Mouse (Mus musculus) right cerebral cortex, postnatal 10 days (tissue): ENCODE measurements around the gene Kcnv2.

Experiments
- DNase-seq, 2 experiments: peaks; one replicate each; pipeline ENCODE4 v3.0.0; 2021; ENCODE audit warnings: low spot score in 2 of 2

Kcnv2 gene

DNA sequence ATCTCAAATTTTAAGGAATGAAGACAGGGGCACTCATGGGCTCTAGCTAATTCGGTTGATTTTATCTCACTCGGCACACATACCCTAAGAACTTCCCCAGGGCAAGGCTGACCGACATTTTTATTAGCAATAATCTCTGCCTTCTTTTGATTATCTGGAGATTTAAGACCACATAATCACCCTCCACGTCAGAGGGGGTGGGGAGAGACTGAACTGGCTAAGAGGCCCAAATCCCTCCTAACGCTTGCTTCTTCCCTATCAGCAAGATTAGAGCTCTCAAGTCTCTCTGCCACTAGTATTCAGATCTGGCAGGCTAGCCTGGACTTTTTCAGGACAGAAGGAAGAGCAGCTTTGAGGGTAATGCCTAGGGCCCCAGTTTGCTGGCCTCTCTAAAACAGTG lies at the start of gene Kcnv2:
Gene Kcnv2, plus strand, starts transcription at position 308 of the 400 bp plus-strand sequence.
- no peak for DNase-seq

DNA sequence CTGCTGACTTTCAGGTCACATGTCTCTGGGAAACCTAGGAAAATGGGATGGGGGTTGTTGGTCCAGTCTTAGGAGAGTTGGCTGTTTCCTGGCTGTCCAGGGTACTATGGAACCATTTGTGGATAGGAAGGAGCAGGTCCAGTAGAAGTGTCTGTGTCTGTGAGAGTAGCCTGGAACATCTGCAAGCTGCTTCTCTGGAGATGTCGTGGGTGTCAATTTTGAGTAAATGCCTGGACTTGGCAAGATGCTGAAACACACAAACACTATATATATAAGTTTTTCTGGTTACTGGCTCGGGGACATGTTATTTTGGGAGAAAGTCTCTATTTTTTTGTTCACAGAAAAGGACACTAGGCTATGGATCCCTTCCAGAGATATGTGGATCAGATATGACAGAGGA lies 49.0 kb upstream of the Kcnv2 start:
- no peak for DNase-seq

- DNase-seq = no peak
Measured at GRCm38 (mm10) chr19:27274382-27274781, 48.0 kb upstream of the Kcnv2 start.

DNA sequence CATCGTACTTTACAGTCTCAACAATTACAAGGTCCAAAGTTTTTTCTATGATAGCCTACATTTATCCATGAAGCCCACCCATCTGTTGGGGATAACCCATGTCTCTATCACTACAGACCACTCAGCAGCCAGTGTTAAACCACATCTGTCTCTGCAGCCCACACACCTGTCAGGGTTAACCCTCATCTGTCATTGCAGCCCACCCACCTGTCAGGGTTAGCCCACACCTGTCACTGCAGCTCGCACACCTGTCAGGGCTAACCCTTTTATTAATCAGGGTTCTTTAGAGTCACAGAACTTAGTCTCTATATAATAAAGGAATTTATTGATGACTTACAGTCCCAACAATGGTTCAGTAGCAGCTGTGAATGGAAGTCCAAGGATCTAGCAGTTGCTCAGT lies 43.2 kb upstream of the Kcnv2 start:
- no peak for DNase-seq

- no peak for DNase-seq
Measured at GRCm38 (mm10) chr19:27310039-27310438, 12.3 kb upstream of the Kcnv2 start.

DNA sequence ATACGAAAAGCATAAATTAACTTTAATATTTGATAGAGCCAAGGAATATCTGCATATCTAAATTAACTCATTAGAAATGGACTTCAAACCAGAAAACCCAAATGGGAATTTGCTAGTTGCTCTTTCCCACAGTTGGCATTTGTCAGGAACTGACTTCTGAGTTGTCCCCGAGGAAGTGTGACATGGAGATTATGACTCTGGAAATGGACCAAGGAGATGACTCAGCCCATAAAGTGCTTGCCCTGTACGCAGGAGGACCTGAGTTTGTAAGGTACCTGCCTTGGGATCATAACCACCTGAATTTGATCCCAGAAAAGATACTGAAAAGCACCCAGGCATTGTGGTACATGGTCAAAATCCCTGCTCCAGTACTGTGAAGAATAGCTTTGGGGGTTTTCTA lies 11.1 kb upstream of the Kcnv2 start:
- DNase-seq = no peak

DNA sequence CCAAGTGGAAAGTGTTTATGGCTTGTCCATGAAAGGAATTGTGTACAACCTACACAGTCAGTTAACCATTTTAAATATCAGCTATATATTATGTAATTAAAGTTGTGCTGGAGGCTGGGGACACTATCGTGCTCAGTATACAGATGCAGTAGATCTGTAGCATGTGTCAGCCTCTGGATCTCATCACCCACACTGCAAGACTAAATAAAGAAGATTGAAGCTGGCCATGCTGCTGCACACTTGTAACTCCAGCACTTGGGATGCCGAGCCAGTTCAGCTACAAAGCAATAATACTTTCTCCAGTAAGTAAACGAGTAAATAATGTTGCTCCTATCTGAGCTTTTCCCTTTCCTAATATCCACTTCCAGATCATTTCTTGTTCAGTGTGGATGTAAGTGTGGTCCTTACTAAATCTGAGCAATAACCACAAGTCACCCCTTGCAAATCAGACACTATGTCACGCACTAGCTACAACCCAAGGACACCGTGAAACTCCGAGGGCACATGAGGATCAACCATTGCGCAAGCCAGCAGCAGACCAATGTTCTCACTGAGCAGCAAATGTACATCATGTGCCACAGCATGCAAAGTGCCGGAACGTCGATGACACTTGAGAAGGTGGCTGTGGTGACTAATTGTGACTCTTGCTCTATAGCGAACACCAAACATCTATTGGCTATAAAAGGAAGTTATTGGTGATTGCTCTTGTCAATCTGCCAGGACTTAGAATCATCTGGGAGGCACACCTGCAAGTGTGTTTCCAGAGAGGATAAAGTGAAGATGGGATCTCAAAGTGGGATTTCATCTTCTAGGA lies 9.9 kb upstream of the Kcnv2 start:
- DNase-seq = no peak

GRCm38 (mm10) chr19:27313080-27313413 lies 9.3 kb upstream of the Kcnv2 start:
- no peak for DNase-seq

- no peak for DNase-seq
Measured at GRCm38 (mm10) chr19:27316313-27317258, 5.8 kb upstream of the Kcnv2 start.

DNA sequence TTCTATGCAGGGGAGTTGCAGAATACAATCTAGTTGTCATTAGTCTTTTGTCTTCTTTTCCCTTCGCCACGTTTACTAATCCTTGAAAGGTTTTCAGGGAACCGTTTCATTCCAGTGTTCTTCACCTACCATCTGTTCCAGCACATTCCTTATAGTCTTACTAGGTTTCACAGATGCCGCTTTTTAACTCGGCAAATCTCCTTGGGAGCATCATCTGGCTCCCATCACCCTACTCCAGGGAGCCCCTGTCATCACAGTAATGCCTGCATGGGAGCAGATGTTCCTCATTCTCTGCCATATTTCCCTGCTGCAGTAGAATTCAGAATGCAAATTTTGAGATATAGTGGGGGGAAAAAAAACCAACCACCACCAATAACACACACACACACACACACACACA lies 5.1 kb upstream of the Kcnv2 start:
- peak; percentile 56 to 72 for DNase-seq

DNA sequence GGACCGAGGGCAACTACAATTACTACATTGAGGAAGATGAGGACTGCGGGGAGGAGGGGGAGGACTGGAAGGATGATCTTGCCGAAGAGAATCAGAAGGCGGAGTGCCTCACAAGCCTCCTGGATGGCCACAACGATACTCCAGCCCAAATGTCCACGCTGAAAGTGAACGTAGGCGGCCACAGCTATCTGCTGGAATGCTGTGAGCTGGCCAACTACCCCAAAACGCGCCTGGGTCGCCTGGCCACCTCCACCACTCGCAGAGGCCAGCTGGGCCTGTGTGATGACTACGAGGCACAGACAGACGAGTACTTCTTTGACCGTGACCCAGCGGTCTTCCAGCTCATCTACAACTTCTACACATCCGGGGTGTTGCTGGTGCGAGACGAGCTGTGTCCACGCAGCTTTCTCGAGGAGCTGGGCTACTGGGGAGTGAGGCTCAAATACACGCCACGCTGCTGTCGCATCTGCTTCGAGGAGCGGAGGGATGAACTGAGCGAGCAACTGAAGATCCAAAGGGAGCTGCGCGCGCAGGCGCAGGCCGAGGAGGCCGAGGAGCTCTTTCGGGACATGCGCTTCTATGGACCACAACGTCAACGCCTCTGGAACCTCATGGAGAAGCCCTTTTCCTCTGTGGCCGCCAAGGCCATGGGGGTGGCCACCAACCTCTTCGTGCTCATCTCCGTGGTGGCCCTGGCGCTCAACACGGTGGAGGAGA lies 681 bp downstream of the Kcnv2 start:
- DNase-seq = no peak

- no peak for DNase-seq
Measured at GRCm38 (mm10) chr19:27325558-27325957, 3.2 kb downstream of the Kcnv2 start.

DNA sequence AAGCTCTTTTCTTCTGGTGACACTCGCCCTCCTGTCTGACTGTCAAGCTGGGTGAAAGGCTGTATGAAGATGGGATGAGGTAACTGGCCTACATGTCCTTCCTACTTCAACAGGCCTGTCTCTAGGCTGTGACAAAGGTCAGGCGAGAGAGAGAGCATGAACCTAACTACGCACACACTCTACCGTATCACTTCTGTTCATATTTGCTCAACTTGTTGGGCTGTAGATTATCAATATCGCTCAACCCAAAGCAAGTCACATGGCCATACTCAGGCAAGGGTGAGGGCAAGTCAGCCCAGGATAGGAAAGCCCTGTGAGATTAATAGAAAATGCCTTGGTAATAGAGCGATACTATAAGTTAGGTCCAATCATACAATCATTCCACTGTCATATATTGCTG lies 5.2 kb downstream of the Kcnv2 start:
- DNase-seq = no peak

DNA sequence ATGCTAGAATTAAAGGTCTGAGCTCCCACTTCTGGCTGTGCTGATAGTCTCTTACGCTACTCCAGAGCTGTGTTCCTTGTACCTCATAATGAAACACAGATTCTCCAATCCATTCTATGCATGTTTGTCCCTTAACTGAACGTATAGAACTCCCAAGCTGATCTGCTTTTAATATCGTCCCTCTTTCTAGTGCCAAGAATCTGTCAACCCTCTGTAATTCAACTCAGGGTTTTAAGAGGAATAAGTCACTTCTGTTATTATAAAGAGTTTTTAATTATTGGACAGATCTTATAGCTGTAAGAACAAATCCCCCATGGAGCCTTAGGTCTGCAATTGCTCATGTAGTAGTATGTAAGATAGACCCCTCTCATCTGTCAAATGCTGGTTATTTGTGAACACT lies 5.8 kb downstream of the Kcnv2 start:
- no peak for DNase-seq

DNA sequence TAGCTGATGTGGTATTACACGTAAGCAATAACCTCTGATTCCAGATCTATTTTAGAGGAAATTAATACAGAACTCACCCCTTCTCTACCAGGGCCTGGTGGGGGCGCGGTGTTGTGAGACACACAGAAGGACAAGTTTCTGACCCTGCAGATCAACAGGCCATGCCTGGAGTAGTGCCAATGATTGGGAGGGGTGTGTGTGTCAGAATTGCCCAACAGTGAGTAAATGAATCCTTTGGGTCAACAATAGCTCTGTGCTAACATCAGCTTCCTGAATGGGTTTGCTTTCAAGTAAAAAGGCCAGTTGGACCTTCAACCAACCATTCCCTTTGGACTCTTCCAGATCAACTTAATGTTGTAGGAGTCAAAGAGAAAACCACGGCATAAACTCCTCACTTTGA lies 6.3 kb downstream of the Kcnv2 start:
- no peak for DNase-seq

DNA sequence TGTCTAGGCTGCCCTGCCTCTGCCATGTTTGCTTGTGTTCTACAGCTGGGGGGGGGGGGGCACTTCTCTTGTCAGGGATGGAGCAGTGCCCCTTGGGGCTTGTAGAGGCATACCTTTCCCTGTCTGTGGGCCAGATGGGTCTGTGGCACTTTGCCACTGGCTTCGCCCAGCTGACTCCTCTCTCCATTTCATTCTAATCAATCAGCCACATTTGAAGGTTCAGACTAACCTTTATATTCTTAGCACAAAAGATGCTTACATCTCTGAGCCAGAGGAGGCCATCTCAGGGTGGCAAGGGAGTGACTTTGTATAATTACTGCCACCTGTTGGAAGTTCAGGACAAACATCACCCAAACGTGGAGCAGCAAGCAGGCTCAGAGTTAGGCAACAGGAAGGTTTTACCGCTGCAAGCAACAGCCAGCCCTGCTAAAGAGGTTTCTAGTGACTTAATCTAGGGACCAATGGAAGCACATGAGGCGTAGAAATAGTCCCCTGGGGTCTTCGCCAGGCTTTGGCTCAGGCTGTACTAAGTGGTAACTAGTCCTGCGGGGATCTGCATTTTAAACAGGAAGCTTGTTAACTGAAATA lies 9.9 kb downstream of the Kcnv2 start:
- DNase-seq = no peak

DNA sequence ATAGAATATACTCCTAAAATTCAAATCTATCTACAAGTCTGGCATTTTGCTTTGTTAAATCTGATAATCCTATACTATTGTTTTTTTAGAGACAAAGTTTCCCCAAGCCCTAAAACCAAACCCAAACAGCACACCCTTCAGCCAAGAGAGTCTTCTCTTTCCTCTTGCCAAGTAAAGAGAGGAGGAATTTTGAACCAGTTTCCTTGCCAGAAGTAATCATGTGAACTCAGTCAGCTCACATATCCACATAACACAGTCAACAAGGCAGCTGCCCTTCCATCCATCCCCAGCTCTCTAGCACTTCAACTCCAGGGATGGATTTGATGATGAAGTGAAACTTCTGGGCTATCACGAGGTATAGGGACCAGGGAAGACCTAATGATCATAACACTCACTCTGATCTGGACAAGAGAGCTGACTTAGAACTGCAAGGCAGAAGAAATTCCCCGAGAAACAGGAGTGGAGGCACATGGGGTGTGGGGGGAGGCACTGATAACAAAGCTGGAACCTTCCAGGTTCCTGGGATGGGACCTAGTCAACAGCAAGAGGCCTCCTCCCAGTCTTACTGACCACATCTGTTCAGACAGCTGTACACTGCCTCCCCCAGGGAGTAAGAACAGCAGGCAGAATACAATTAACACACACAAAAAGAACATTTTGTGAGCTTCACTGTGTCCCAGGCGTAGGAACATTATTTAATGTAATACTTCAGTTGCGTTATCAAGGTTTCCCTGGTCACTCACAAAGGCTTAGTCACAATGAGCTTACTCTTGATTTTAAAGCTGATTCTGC lies 13.9 kb downstream of the Kcnv2 start:
- no peak for DNase-seq

- DNase-seq = no peak
Measured at GRCm38 (mm10) chr19:27346501-27346900, 24.1 kb downstream of the Kcnv2 start.

DNA sequence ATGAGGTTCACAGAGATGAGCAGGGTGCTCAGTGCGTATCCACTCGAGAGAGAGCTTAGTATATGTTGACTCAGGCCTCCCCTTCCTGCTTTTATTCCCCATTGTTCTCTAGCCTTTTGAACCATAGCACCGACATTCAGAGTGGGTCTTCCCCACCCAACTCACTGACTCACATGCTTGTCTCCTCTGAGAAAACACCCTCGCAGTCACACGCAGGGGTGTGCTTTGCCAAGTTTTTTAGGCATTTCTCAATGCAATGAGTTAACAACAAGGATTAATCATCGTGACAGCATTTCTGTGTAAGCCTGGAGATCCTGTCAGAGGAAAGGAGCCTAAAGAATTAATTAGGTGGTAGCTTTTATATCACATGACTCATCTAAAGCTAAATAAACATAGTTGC lies 29.3 kb downstream of the Kcnv2 start:
- peak in 1 of 2 experiments; percentile 31 for DNase-seq

DNA sequence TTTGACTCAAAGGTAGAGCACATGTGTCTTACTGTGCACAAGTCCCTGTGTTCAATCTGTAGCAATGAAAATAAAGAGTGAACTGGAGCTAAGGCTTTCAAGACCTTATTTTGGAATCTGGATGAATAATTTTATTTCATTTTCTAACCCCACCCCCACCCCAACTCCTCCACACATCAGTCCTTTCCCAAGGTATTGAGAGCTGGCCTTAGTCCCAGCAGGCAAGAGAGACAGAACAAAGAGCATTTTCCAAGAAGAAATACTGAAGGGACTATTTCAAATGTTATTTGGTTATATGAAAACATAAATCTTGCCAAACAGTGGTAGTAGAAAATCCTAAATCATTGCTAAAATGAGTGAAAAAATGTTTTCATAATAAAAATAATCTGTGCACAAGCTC lies 38.0 kb downstream of the Kcnv2 start:
- DNase-seq = no peak

DNA sequence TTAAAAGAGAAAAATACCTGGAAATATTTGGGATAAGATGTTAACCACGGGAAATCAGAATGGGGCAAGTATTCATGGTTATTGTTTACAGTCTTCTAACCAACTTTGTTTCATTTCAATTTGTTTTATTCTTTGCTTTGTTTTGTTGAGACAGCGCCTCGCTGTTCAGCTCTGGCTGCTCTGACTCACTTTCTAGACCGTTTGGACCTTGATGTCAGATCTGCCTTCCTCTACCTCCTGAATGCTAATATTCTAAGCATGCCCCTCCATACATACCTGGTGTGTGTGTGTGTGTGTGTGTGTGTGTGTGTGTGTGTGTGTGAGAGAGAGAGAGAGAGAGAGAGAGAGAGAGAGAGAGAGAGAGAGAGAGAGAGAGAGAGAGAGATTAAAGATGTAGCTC lies 41.5 kb downstream of the Kcnv2 start:
- DNase-seq = no peak
